Mouse (Mus musculus) ES-E14 (cell line): ENCODE results near the gene Gart.

Experiments
- CHD2 ChIP-seq: IDR thresholded peaks from 2 replicates; pipeline ENCODE4 v1.6.1; 2014; ENCODE audit warnings: mild to moderate bottlenecking, low read depth, low read length, inconsistent platforms
- HCFC1 ChIP-seq: IDR thresholded peaks from 2 replicates; pipeline ENCODE4 v1.6.1; 2012; ENCODE audit warnings: low read length, inconsistent platforms, borderline replicate concordance; ENCODE audit not compliant: insufficient read depth
- MAFK ChIP-seq: IDR thresholded peaks from 2 replicates; pipeline ENCODE4 v1.6.1; 2014; ENCODE audit warnings: mild to moderate bottlenecking, low read depth, low read length, inconsistent platforms; ENCODE audit not compliant: insufficient read depth
- ZC3H11A ChIP-seq: IDR thresholded peaks from 2 replicates; pipeline ENCODE4 v1.6.1; 2012; ENCODE audit warnings: low read depth, mild to moderate bottlenecking, inconsistent platforms, low read length, borderline replicate concordance
- ZNF384 ChIP-seq: IDR thresholded peaks from 2 replicates; pipeline ENCODE4 v1.6.1; 2012; ENCODE audit warnings: low read depth, low read length, inconsistent platforms

DNA sequence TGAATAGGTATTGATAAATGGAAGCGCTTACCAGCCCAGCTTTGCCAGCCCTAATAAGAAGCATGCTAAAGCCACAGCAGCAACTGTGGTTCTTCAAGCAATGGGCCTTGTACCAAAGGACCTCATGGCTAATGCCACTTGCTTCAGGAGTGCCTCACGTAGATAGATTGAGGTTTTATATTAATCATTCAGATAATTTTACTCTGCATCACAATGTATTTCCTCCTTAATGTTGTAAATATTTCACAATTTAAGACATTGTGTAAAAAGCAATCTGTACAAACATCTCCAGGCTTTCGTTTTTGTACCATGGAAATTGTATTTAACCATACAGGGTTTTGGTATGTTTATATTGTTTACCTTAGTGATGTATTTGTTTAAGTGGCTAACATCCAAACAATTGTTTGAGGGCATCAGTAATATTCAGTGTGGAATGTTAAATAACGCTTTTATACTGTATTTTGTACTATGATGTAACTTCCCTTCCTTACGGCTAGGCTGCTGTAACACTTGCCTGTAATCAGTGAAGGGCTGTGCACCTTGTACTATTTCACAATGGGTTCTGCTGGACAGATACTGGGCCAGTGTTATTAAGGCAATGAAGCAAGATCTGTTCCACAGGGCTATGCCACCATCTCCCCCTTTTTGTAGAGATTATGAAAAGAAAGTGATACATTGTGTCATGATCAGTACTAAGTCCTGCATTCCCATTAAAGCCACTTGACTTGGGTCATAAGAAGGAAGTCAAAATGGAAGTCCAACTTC is 31.6 kb upstream of the Gart start:
- no peak for TF ChIP-seq ZNF384
- no peak for TF ChIP-seq MAFK
- no peak for TF ChIP-seq HCFC1
- no peak for TF ChIP-seq ZC3H11A
- TF ChIP-seq CHD2 = no peak
